Mouse (Mus musculus) stomach, postnatal 0 days (tissue): ENCODE measurements around the gene Csrp1. TPM values are rescaled to one million over a fixed set of nuclear protein-coding genes. Genes with fewer than 3 reads are reported as not detected.

Source experiments
- ATAC-seq: fragments of 200-750 bp; cut with Nextera tagmentation; 2 replicates; pipeline ENCODE4 v1.8.0; 2017; ENCODE audit not compliant: low FRiP score, low TSS enrichment
- DNase-seq: peaks from one replicate; pipeline ENCODE4 v3.0.0-alpha.2; 2016; ENCODE audit warnings: low spot score
- H3K27ac ChIP-seq: fragments of 300-500 bp; sonication (generic); replicated peaks from 2 replicates; pipeline ENCODE4 v1.5.1; 2014; ENCODE audit warnings: mild to moderate bottlenecking, control low read depth
- H3K27me3 ChIP-seq: fragments of 300-500 bp; sonication (generic); 2 replicates; pipeline ENCODE4 v1.6.1; 2014; ENCODE audit warnings: low read length; ENCODE audit not compliant: control insufficient read depth, insufficient read depth
- H3K36me3 ChIP-seq: fragments of 300-500 bp; sonication (generic); 2 replicates; pipeline ENCODE4 v1.6.1; 2014; ENCODE audit warnings: low read length, mixed read lengths; ENCODE audit not compliant: control insufficient read depth, insufficient read depth
- H3K4me1 ChIP-seq: fragments of 300-500 bp; sonication (generic); replicated peaks from 2 replicates; pipeline ENCODE4 v1.6.1; 2014; ENCODE audit warnings: antibody characterized with exemption; ENCODE audit not compliant: control insufficient read depth, insufficient read depth
- H3K4me2 ChIP-seq: fragments of 300-500 bp; sonication (generic); replicated peaks from 2 replicates; pipeline ENCODE4 v1.6.1; 2014; ENCODE audit warnings: low read depth, mild to moderate bottlenecking, control low read depth, moderate library complexity
- H3K4me3 ChIP-seq: fragments of 300-500 bp; sonication (generic); 2 replicates; pipeline ENCODE4 v1.5.1; 2014; ENCODE audit warnings: low read depth, low read length, control low read depth
- H3K9ac ChIP-seq: fragments of 300-500 bp; sonication (generic); 2 replicates; pipeline ENCODE4 v1.6.1; 2014; ENCODE audit warnings: mild to moderate bottlenecking, low read length, control low read depth, mixed read lengths
- H3K9me3 ChIP-seq: fragments of 300-500 bp; sonication (generic); 2 replicates; pipeline ENCODE4 v1.6.1; 2016; ENCODE audit warnings: low read length; ENCODE audit not compliant: control insufficient read depth
- CTCF ChIP-seq: IDR thresholded peaks from 2 replicates; pipeline ENCODE4 v1.5.1; 2016; ENCODE audit warnings: antibody characterized with exemption, low read depth, mild to moderate bottlenecking, moderate library complexity
- EP300 ChIP-seq: optimal IDR thresholded peaks from 2 replicates; pipeline ENCODE3; 2016; ENCODE audit warnings: antibody characterized with exemption
- WGBS: fragments of 180-500 bp; shearing (Covaris S2); extraction: QIAGEN DNeasy Blood & Tissue Kit; methylation state at CpG from one replicate; pipeline ENCODE4 v1.1.7; 2014; 5-methylcytosine and 5-hydroxymethylcytosine counted together
- polyA plus RNA-seq: library from polyadenylated mRNA; unstranded; fragments of >200 nt; fragmentation: Nextera tagmentation; extraction: Ambion mirVana; gene quantifications from 2 replicates; pipeline ENCODE4 v1.2.1, GENCODE M21; 2015

Csrp1 gene
- polyA plus RNA-seq, 1 experiment from 2014 or later, result 496 TPM

GRCm38 (mm10) chr1:135730296-135730695, 10.4 kb downstream of the Csrp1 start:
- no peak for DNase-seq
- Histone ChIP-seq H3K9me3 (no peaks in the 10 kb centered on the region), H3K27me3 (no peaks in the 10 kb centered on the region), H3K36me3 (no peaks in the 10 kb centered on the region), H3K4me3 (peak overlapping the region; percentile 55), H3K27ac (peak overlapping the region; percentile 93), H3K9ac (peak overlapping the region; percentile 73), H3K4me2 (peak overlapping the region; percentile 74), H3K4me1 (peaks cover 29% of the 10 kb centered on the region)
- TF ChIP-seq EP300 (no peak), CTCF (no peak)
- ATAC-seq, result no peak; the same call in 1 of the 2 replicates
- 4% methylated on average over 3 of the region's 3 CpGs for WGBS

GRCm38 (mm10) chr1:135731393-135731792, 11.5 kb downstream of the Csrp1 start:
- Histone ChIP-seq H3K4me3 (peak overlapping the region; percentile 55), H3K9ac (peak overlapping the region; percentile 73)
- WGBS, result 19% methylated on average over 7 of the region's 7 CpGs

DNA sequence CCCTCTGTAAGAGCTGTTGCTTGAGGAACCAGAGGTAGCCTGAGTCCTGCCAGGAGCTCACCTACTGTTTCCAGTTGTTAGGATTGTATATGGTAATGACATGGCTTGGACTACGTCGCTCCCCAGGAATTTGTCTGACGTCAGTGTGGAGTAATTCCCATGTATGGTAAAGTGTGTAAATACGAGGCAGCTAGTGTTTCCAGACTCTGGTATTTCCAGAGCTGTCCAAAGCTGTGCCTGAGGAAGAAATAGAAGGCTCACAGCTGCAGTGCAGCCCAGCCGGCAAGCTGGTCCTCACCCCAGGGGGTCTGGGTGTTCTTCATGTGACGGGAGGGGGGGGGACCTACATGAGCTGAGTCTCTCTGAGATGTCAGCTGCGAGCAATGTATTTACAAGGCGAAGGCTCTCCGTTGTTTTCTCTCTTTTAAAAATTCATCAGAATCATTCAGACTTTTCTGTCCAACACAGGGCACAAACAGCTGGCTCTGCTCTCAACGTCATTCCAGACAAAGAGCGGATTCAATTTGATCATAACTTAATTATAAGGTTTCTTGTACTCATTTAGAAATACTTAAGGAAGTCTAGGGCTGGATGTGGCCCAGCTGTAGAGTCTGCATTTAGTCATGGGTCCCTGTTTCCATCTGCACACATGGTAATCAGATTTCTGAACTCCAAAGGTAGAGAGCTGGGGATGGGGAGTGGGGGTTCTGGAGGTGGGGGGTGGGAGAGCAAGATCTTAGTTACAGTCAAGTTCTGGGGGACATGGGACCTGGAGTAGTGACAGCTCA, 12.2 kb downstream of the Csrp1 start:
- Histone ChIP-seq H3K9ac (peak overlapping the region; percentile 73), H3K27me3 (no peaks in the 10 kb centered on the region), H3K4me2 (peak overlapping the region; percentile 74), H3K36me3 (no peaks in the 10 kb centered on the region), H3K4me3 (peak overlapping the region; percentile 17; the same call in 1 of the 2 replicates), H3K9me3 (no peaks in the 10 kb centered on the region), H3K27ac (peak overlapping the region; percentile 93), H3K4me1 (peaks cover 31% of the 10 kb centered on the region)
- TF ChIP-seq CTCF (no peak), EP300 (no peak)
- WGBS, result 16% methylated on average over 11 of the region's 11 CpGs
- ATAC-seq, result peak; percentile 86
- DNase-seq, result peak; percentile 81

More at GRCm38 (mm10) chr1:135731393-135731792, 11.5 kb downstream of the Csrp1 start:
- no peaks in the 10 kb centered on the region for H3K9me3 ChIP-seq
- no peak for ATAC-seq
- peak overlapping the region; percentile 93 for H3K27ac ChIP-seq
- peaks cover 31% of the 10 kb centered on the region for H3K4me1 ChIP-seq
- no peaks in the 10 kb centered on the region for H3K27me3 ChIP-seq
- peak overlapping the region; percentile 74 for H3K4me2 ChIP-seq
- H3K36me3 ChIP-seq, result no peaks in the 10 kb centered on the region
- TF ChIP-seq CTCF, result no peak
- TF ChIP-seq EP300, result peak; percentile 13
- DNase-seq, result no peak

DNA sequence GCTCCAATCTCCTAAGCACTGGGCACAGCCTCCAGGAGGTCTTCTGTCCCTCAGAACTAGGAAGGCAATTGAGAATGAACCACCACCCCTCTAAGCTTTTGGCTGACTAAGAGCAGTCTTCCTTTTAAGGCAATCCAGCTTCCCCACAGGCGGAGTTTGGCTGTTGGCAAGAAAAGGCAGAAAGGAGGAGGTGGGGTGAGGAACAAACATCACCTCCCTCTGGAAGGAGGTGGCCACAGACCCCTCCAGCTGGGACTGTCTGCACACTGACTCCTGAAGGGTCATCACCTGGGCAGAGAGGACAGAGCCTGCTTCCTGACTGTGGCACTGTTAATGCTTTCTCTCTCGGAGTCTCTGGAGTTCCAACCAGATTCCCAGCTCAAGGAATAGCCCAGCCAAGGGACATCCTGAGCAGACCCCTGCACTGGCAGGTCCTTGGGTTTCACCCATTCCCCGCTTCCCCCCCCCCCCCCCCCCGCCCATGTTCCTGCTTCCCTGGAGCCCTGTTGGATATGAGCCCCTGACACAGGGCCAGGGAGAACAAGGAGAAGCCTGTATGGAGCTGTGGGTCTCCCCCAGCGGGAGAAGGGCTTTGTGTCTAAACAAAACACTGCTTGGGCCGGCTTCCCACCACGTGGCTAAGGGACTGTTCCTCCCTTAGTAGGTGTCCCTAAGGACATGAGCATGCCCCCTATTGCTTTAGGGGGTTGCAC, 14.5 kb downstream of the Csrp1 start:
- TF ChIP-seq CTCF (peak; percentile 19; the same call in 1 of the 2 replicates), EP300 (no peak)
- Histone ChIP-seq H3K4me2 (peak overlapping the region; percentile 40), H3K27me3 (no peaks in the 10 kb centered on the region), H3K9ac (peak overlapping the region; percentile 35), H3K4me3 (no peak overlapping the region), H3K27ac (peak overlapping the region; percentile 93), H3K36me3 (no peaks in the 10 kb centered on the region), H3K9me3 (no peaks in the 10 kb centered on the region), H3K4me1 (peaks cover 31% of the 10 kb centered on the region)
- ATAC-seq (no peak), DNase-seq (peak; percentile 40)
- WGBS, result 27% methylated on average over 6 of the region's 7 CpGs

GRCm38 (mm10) chr1:135735460-135735859, 15.6 kb downstream of the Csrp1 start:
- TF ChIP-seq EP300, result no peak
- no peak for TF ChIP-seq CTCF
- no peak for DNase-seq
- Histone ChIP-seq H3K4me2 (peak overlapping the region; percentile 40), H3K36me3 (no peaks in the 10 kb centered on the region), H3K27ac (peak overlapping the region; percentile 93), H3K4me1 (peaks cover 31% of the 10 kb centered on the region), H3K4me3 (no peak overlapping the region; the same call in 1 of the 2 replicates), H3K9ac (peak overlapping the region; percentile 5; the same call in 1 of the 2 replicates), H3K27me3 (no peaks in the 10 kb centered on the region), H3K9me3 (no peaks in the 10 kb centered on the region)
- 52% methylated on average over 6 of the region's 6 CpGs for WGBS
- ATAC-seq, result no peak
